Mouse (Mus musculus): ENCODE results near the gene Oxt. TPM values are rescaled to one million over a fixed set of nuclear protein-coding genes. Genes with fewer than 3 reads are reported as not detected.

Oxt gene
- total and polyA plus RNA-seq, 2 experiments = not detected

GRCm38 (mm10) chr2:130588373-130588772, 12.4 kb downstream of the Oxt start:
- Histone ChIP-seq H3K27ac (replicated peaks; ENCODE audit: insufficient read depth, low read depth, low read length) (no peak overlapping the region), H3K9ac (ENCODE audit: low read depth, low read length) (no peak overlapping the region), H3K36me3 (ENCODE audit: control insufficient read depth, insufficient read depth, low read length) (no peaks in the 10 kb centered on the region), H3K4me3 (ENCODE audit: insufficient read depth, low read depth, low read length) (no peak overlapping the region), H3K4me1 (ENCODE audit: control insufficient read depth, insufficient read depth, low read length) (no peaks in the 10 kb centered on the region), H3K27me3 (ENCODE audit: control insufficient read depth, insufficient read depth, low read length) (no peaks in the 10 kb centered on the region), H3K79me2 (ENCODE audit: control insufficient read depth, insufficient read depth, low read length) (no peaks in the 10 kb centered on the region)
- TF ChIP-seq CTCF (IDR thresholded peaks at IDR 0.05; ENCODE audit: low read depth, low read length) (no peak), POLR2A (IDR thresholded peaks at IDR 0.05; ENCODE audit: extremely low read depth, insufficient read depth, low read length) (no peak)
- DNase-seq (ENCODE audit: extremely low read depth, low read depth, low spot score) = no peak
- WGBS = 67% methylated on average over 2 of the region's 2 CpGs

- H3K36me3 ChIP-seq (ENCODE audit: control insufficient read depth, insufficient read depth, low read length) = no peaks in the 10 kb centered on the region
- H3K27me3 ChIP-seq (ENCODE audit: control insufficient read depth, insufficient read depth, low read length) = no peaks in the 10 kb centered on the region
- H3K4me1 ChIP-seq (ENCODE audit: control insufficient read depth, insufficient read depth, low read length) = no peaks in the 10 kb centered on the region
- no peak for TF ChIP-seq POLR2A (IDR thresholded peaks at IDR 0.05; ENCODE audit: extremely low read depth, insufficient read depth, low read length)
- TF ChIP-seq CTCF (IDR thresholded peaks at IDR 0.05; ENCODE audit: low read depth, low read length) = no peak
- H3K27ac ChIP-seq (replicated peaks; ENCODE audit: insufficient read depth, low read depth, low read length) = no peak overlapping the region
- WGBS = 81% methylated on average over 4 of the region's 4 CpGs
- H3K4me3 ChIP-seq (ENCODE audit: insufficient read depth, low read depth, low read length) = no peak overlapping the region
- no peak overlapping the region for H3K9ac ChIP-seq (ENCODE audit: low read depth, low read length)
- no peak for DNase-seq (ENCODE audit: extremely low read depth, low read depth, low spot score)
- H3K79me2 ChIP-seq (ENCODE audit: control insufficient read depth, insufficient read depth, low read length) = no peaks in the 10 kb centered on the region
These were observed 13.2 kb downstream of the Oxt start for GRCm38 (mm10) chr2:130589157-130589556.

GRCm38 (mm10) chr2:130589761-130590160, 13.8 kb downstream of the Oxt start:
- Histone ChIP-seq H3K36me3 (ENCODE audit: control insufficient read depth, insufficient read depth, low read length) (peaks cover 2% of the 10 kb centered on the region; the same call in 1 of the 2 replicates), H3K27me3 (ENCODE audit: control insufficient read depth, insufficient read depth, low read length) (no peaks in the 10 kb centered on the region), H3K4me3 (ENCODE audit: insufficient read depth, low read depth, low read length) (no peak overlapping the region), H3K9ac (ENCODE audit: low read depth, low read length) (no peak overlapping the region), H3K4me1 (ENCODE audit: control insufficient read depth, insufficient read depth, low read length) (no peaks in the 10 kb centered on the region), H3K79me2 (ENCODE audit: control insufficient read depth, insufficient read depth, low read length) (no peaks in the 10 kb centered on the region), H3K27ac (replicated peaks; ENCODE audit: insufficient read depth, low read depth, low read length) (no peak overlapping the region)
- no peak for DNase-seq (ENCODE audit: extremely low read depth, low read depth, low spot score)
- WGBS = 84% methylated on average over 2 of the region's 2 CpGs
- no peak for TF ChIP-seq CTCF (IDR thresholded peaks at IDR 0.05; ENCODE audit: low read depth, low read length)
- no peak for TF ChIP-seq POLR2A (IDR thresholded peaks at IDR 0.05; ENCODE audit: extremely low read depth, insufficient read depth, low read length)

GRCm38 (mm10) chr2:130591016-130591415, 15.0 kb downstream of the Oxt start:
- Histone ChIP-seq H3K36me3 (ENCODE audit: control insufficient read depth, insufficient read depth, low read length) (peaks cover 8% of the 10 kb centered on the region), H3K27me3 (ENCODE audit: control insufficient read depth, insufficient read depth, low read length) (no peaks in the 10 kb centered on the region), H3K9ac (ENCODE audit: low read depth, low read length) (no peak overlapping the region), H3K4me3 (ENCODE audit: insufficient read depth, low read depth, low read length) (no peak overlapping the region), H3K79me2 (ENCODE audit: control insufficient read depth, insufficient read depth, low read length) (no peaks in the 10 kb centered on the region), H3K4me1 (ENCODE audit: control insufficient read depth, insufficient read depth, low read length) (no peaks in the 10 kb centered on the region), H3K27ac (replicated peaks; ENCODE audit: insufficient read depth, low read depth, low read length) (no peak overlapping the region)
- TF ChIP-seq CTCF (IDR thresholded peaks at IDR 0.05; ENCODE audit: low read depth, low read length) (no peak), POLR2A (IDR thresholded peaks at IDR 0.05; ENCODE audit: extremely low read depth, insufficient read depth, low read length) (no peak)
- WGBS = 95% methylated on average over 2 of the region's 2 CpGs
- no peak for DNase-seq (ENCODE audit: extremely low read depth, low read depth, low spot score)

- TF ChIP-seq CTCF (IDR thresholded peaks at IDR 0.05; ENCODE audit: low read depth, low read length) = no peak
- TF ChIP-seq POLR2A (IDR thresholded peaks at IDR 0.05; ENCODE audit: extremely low read depth, insufficient read depth, low read length) = no peak
- H3K4me3 ChIP-seq (ENCODE audit: insufficient read depth, low read depth, low read length) = no peak overlapping the region
- H3K27ac ChIP-seq (replicated peaks; ENCODE audit: insufficient read depth, low read depth, low read length) = no peak overlapping the region
- no peaks in the 10 kb centered on the region for H3K4me1 ChIP-seq (ENCODE audit: control insufficient read depth, insufficient read depth, low read length)
- H3K36me3 ChIP-seq (ENCODE audit: control insufficient read depth, insufficient read depth, low read length) = peaks cover 17% of the 10 kb centered on the region
- WGBS = 96% methylated on average over 1 of the region's 1 CpGs
- H3K27me3 ChIP-seq (ENCODE audit: control insufficient read depth, insufficient read depth, low read length) = no peaks in the 10 kb centered on the region
- no peak for DNase-seq (ENCODE audit: extremely low read depth, low read depth, low spot score)
- no peaks in the 10 kb centered on the region for H3K79me2 ChIP-seq (ENCODE audit: control insufficient read depth, insufficient read depth, low read length)
- no peak overlapping the region for H3K9ac ChIP-seq (ENCODE audit: low read depth, low read length)
These were observed 19.6 kb downstream of the Oxt start for GRCm38 (mm10) chr2:130595596-130595995.

GRCm38 (mm10) chr2:130597601-130598010, 21.6 kb downstream of the Oxt start:
- Histone ChIP-seq H3K27me3 (ENCODE audit: control insufficient read depth, insufficient read depth, low read length) (no peaks in the 10 kb centered on the region), H3K79me2 (ENCODE audit: control insufficient read depth, insufficient read depth, low read length) (no peaks in the 10 kb centered on the region), H3K4me3 (ENCODE audit: insufficient read depth, low read depth, low read length) (no peak overlapping the region), H3K4me1 (ENCODE audit: control insufficient read depth, insufficient read depth, low read length) (no peaks in the 10 kb centered on the region), H3K27ac (replicated peaks; ENCODE audit: insufficient read depth, low read depth, low read length) (no peak overlapping the region), H3K9ac (ENCODE audit: low read depth, low read length) (no peak overlapping the region), H3K36me3 (ENCODE audit: control insufficient read depth, insufficient read depth, low read length) (peaks cover 18% of the 10 kb centered on the region)
- peak; percentile 12 for DNase-seq (ENCODE audit: extremely low read depth, low read depth, low spot score)
- WGBS = 31% methylated on average over 1 of the region's 1 CpGs
- TF ChIP-seq CTCF (IDR thresholded peaks at IDR 0.05; ENCODE audit: low read depth, low read length) (peak; percentile 40; the same call in 1 of the 2 replicates), POLR2A (IDR thresholded peaks at IDR 0.05; ENCODE audit: extremely low read depth, insufficient read depth, low read length) (no peak)
